Mouse (Mus musculus) stomach, postnatal 0 days (tissue): ENCODE results near the gene Hist1h3b.

Experiments used
- CTCF ChIP-seq: IDR thresholded peaks from 2 replicates; pipeline ENCODE4 v1.5.1; 2016; ENCODE audit warnings: antibody characterized with exemption, low read depth, mild to moderate bottlenecking, moderate library complexity
- EP300 ChIP-seq: optimal IDR thresholded peaks from 2 replicates; pipeline ENCODE3; 2016; ENCODE audit warnings: antibody characterized with exemption

- TF ChIP-seq EP300: no peak
- TF ChIP-seq CTCF: no peak
These were observed 5.2 kb downstream of the Hist1h3b start for GRCm38 (mm10) chr13:23757211-23757773.
